Mouse (Mus musculus) liver, embryonic 14.5 days (tissue): ENCODE measurements at regions not wholly inside any gene's neighbourhood (a gene's known extent, or its start where the extent isn't known, plus 50 kb on each side); places are given as distances from the start of the nearest gene placed in this dataset.

Source experiments
- CTCF ChIP-seq: IDR thresholded peaks from 2 replicates; pipeline ENCODE4 v1.5.1; 2016; ENCODE audit warnings: antibody characterized with exemption, low read depth, control low read depth
- EP300 ChIP-seq: IDR thresholded peaks from 2 replicates; pipeline ENCODE4 v1.6.1; 2016; ENCODE audit warnings: antibody characterized with exemption, low read depth

DNA sequence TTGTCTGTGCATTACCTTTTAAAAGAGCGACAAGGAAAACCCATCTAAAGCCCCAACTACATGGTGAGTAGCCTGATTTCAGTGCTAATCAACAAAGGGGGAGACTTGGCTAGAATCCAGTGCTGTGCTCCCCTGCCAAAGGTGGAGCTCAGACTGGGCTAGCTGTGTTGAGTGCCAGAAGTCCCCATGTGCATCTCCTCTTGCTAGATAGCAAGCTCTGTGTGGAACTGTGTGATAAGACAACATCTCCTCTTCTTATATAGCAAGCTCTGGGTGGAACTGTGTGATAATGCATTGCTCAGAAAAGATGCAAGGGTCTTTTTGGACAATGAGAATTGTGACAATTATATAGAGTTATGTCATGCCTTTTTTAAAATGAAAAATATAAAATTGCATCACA lies 741.4 kb downstream of the Adam6a start:
- TF ChIP-seq CTCF (no peak), EP300 (no peak)
